Mouse (Mus musculus): ENCODE measurements around the gene Angptl8. TPM values are rescaled to one million over a fixed set of nuclear protein-coding genes. Genes with fewer than 3 reads are reported as not detected.

Angptl8 gene
- total and polyA plus RNA-seq, 2 experiments = 13.6 to 258 TPM

GRCm38 (mm10) chr9:21837690-21838089 is 2.4 kb downstream of the Angptl8 start:
- WGBS = 40% methylated on average over 2 of the region's 2 CpGs
- TF ChIP-seq POLR2A (IDR thresholded peaks at IDR 0.05; ENCODE audit: extremely low read depth, insufficient read depth, low read length) = no peak
- no peak for TF ChIP-seq CTCF (IDR thresholded peaks at IDR 0.05; ENCODE audit: low read depth, low read length)

GRCm38 (mm10) chr9:21840115-21840787 is 4.9 kb downstream of the Angptl8 start:
- Histone ChIP-seq H3K4me1 (ENCODE audit: control insufficient read depth, insufficient read depth, low read length) (peaks cover 11% of the 10 kb centered on the region; the same call in 1 of the 2 replicates), H3K79me2 (ENCODE audit: control insufficient read depth, insufficient read depth, low read length) (no peaks in the 10 kb centered on the region), H3K9ac (ENCODE audit: low read depth, low read length) (no peak overlapping the region), H3K36me3 (ENCODE audit: control insufficient read depth, insufficient read depth, low read length) (0 out of 2 replicates have a peak, but pooled peaks cover 3% of the 10 kb centered on the region), H3K27me3 (ENCODE audit: control insufficient read depth, insufficient read depth, low read length) (no peaks in the 10 kb centered on the region), H3K27ac (replicated peaks; ENCODE audit: insufficient read depth, low read depth, low read length) (no peak overlapping the region), H3K4me3 (ENCODE audit: insufficient read depth, low read depth, low read length) (no peak overlapping the region)
- TF ChIP-seq CTCF (IDR thresholded peaks at IDR 0.05; ENCODE audit: low read depth, low read length) (peak; percentile 88), POLR2A (IDR thresholded peaks at IDR 0.05; ENCODE audit: extremely low read depth, insufficient read depth, low read length) (no peak)
- WGBS = 61% methylated on average over 8 of the region's 8 CpGs
- no peak for DNase-seq (ENCODE audit: extremely low read depth, low read depth, low spot score)

More at GRCm38 (mm10) chr9:21837690-21838089, 2.4 kb downstream of the Angptl8 start:
- H3K9ac ChIP-seq (ENCODE audit: low read depth, low read length) = peak overlapping the region; percentile 2; the same call in 1 of the 2 replicates
- peaks cover 28% of the 10 kb centered on the region for H3K4me1 ChIP-seq (ENCODE audit: control insufficient read depth, insufficient read depth, low read length)
- no peaks in the 10 kb centered on the region; the same call in 1 of the 2 replicates for H3K79me2 ChIP-seq (ENCODE audit: control insufficient read depth, insufficient read depth, low read length)
- peak; percentile 59 for DNase-seq (ENCODE audit: extremely low read depth, low read depth, low spot score)
- 0 out of 2 replicates have a peak, but pooled peaks cover 3% of the 10 kb centered on the region for H3K36me3 ChIP-seq (ENCODE audit: control insufficient read depth, insufficient read depth, low read length)
- no peak overlapping the region for H3K27ac ChIP-seq (replicated peaks; ENCODE audit: insufficient read depth, low read depth, low read length)
- H3K27me3 ChIP-seq (ENCODE audit: control insufficient read depth, insufficient read depth, low read length) = no peaks in the 10 kb centered on the region
- no peak overlapping the region for H3K4me3 ChIP-seq (ENCODE audit: insufficient read depth, low read depth, low read length)

GRCm38 (mm10) chr9:21841340-21841739 is 6.0 kb downstream of the Angptl8 start:
- 96% methylated on average over 6 of the region's 6 CpGs for WGBS
- H3K36me3 ChIP-seq (ENCODE audit: control insufficient read depth, insufficient read depth, low read length) = 0 out of 2 replicates have a peak, but pooled peaks cover 3% of the 10 kb centered on the region
- no peak overlapping the region for H3K27ac ChIP-seq (replicated peaks; ENCODE audit: insufficient read depth, low read depth, low read length)
- H3K79me2 ChIP-seq (ENCODE audit: control insufficient read depth, insufficient read depth, low read length) = no peaks in the 10 kb centered on the region
- no peak overlapping the region for H3K4me3 ChIP-seq (ENCODE audit: insufficient read depth, low read depth, low read length)
- peaks cover 11% of the 10 kb centered on the region; the same call in 1 of the 2 replicates for H3K4me1 ChIP-seq (ENCODE audit: control insufficient read depth, insufficient read depth, low read length)
- H3K9ac ChIP-seq (ENCODE audit: low read depth, low read length) = no peak overlapping the region
- no peak for DNase-seq (ENCODE audit: extremely low read depth, low read depth, low spot score)
- no peaks in the 10 kb centered on the region for H3K27me3 ChIP-seq (ENCODE audit: control insufficient read depth, insufficient read depth, low read length)
- TF ChIP-seq CTCF (IDR thresholded peaks at IDR 0.05; ENCODE audit: low read depth, low read length) = no peak
- no peak for TF ChIP-seq POLR2A (IDR thresholded peaks at IDR 0.05; ENCODE audit: extremely low read depth, insufficient read depth, low read length)

- TF ChIP-seq CTCF (IDR thresholded peaks at IDR 0.05; ENCODE audit: low read depth, low read length) (no peak), POLR2A (IDR thresholded peaks at IDR 0.05; ENCODE audit: extremely low read depth, insufficient read depth, low read length) (no peak)
- H3K79me2 ChIP-seq (ENCODE audit: control insufficient read depth, insufficient read depth, low read length) = no peaks in the 10 kb centered on the region
- no peak overlapping the region for H3K4me3 ChIP-seq (ENCODE audit: insufficient read depth, low read depth, low read length)
- no peak overlapping the region for H3K9ac ChIP-seq (ENCODE audit: low read depth, low read length)
- WGBS = 61% methylated on average over 5 of the region's 5 CpGs
- H3K4me1 ChIP-seq (ENCODE audit: control insufficient read depth, insufficient read depth, low read length) = 0 out of 2 replicates have a peak, but pooled peaks cover 4% of the 10 kb centered on the region
- H3K36me3 ChIP-seq (ENCODE audit: control insufficient read depth, insufficient read depth, low read length) = no peaks in the 10 kb centered on the region
- peak overlapping the region; percentile 47 for H3K27ac ChIP-seq (replicated peaks; ENCODE audit: insufficient read depth, low read depth, low read length)
- H3K27me3 ChIP-seq (ENCODE audit: control insufficient read depth, insufficient read depth, low read length) = no peaks in the 10 kb centered on the region
- DNase-seq (ENCODE audit: extremely low read depth, low read depth, low spot score) = peak; percentile 39
Measured at GRCm38 (mm10) chr9:21842391-21842790, 7.1 kb downstream of the Angptl8 start.

GRCm38 (mm10) chr9:21843086-21843485 is 7.8 kb downstream of the Angptl8 start:
- H3K4me3 ChIP-seq (ENCODE audit: insufficient read depth, low read depth, low read length) = no peak overlapping the region
- no peak overlapping the region for H3K9ac ChIP-seq (ENCODE audit: low read depth, low read length)
- no peaks in the 10 kb centered on the region for H3K4me1 ChIP-seq (ENCODE audit: control insufficient read depth, insufficient read depth, low read length)
- WGBS = 69% methylated on average over 6 of the region's 6 CpGs
- TF ChIP-seq POLR2A (IDR thresholded peaks at IDR 0.05; ENCODE audit: extremely low read depth, insufficient read depth, low read length) (no peak), CTCF (IDR thresholded peaks at IDR 0.05; ENCODE audit: low read depth, low read length) (no peak)
- no peak overlapping the region for H3K27ac ChIP-seq (replicated peaks; ENCODE audit: insufficient read depth, low read depth, low read length)
- DNase-seq (ENCODE audit: extremely low read depth, low read depth, low spot score) = no peak
- no peaks in the 10 kb centered on the region for H3K27me3 ChIP-seq (ENCODE audit: control insufficient read depth, insufficient read depth, low read length)
- H3K36me3 ChIP-seq (ENCODE audit: control insufficient read depth, insufficient read depth, low read length) = no peaks in the 10 kb centered on the region
- no peaks in the 10 kb centered on the region for H3K79me2 ChIP-seq (ENCODE audit: control insufficient read depth, insufficient read depth, low read length)

Data from liver, adult 2 months (tissue).